Mouse (Mus musculus): ENCODE measurements around the gene Nutf2-ps1.

GRCm38 (mm10) chr19:53638041-53638440 lies 49.2 kb upstream of the Nutf2-ps1 start:
- TF ChIP-seq CHD2 (IDR thresholded peaks at IDR 0.05; ENCODE audit: low read depth, low read length) (no peak), MAFK (IDR thresholded peaks at IDR 0.05; ENCODE audit: insufficient read depth, low read depth, low read length) (no peak), HCFC1 (IDR thresholded peaks at IDR 0.05; ENCODE audit: borderline replicate concordance, insufficient read depth, low read length) (no peak), ZC3H11A (IDR thresholded peaks at IDR 0.05; ENCODE audit: borderline replicate concordance, low read depth, low read length) (no peak)
